Mouse (Mus musculus): ENCODE results near the gene Klhl29.

Klhl29 gene

GRCm38 (mm10) chr12:5192380-5192718 is 183.1 kb downstream of the Klhl29 start:
- TF ChIP-seq CTCF (conservative IDR thresholded peaks at IDR 0.05; ENCODE audit: low read length) (no peak), POU5F1 (IDR thresholded peaks at IDR 0.05; ENCODE audit: borderline replicate concordance, low read length) (no peak), NANOG (IDR thresholded peaks at IDR 0.05; ENCODE audit: borderline replicate concordance, low read length) (no peak)
- Histone ChIP-seq H3K36me3 (ENCODE audit: insufficient read depth, low read length) (no peaks in the 10 kb centered on the region), H3K27me3 (ENCODE audit: insufficient read depth, low read length) (peaks cover 48% of the 10 kb centered on the region), H3K4me1 (replicated peaks; ENCODE audit: low read depth, low read length) (peaks cover 40% of the 10 kb centered on the region), H3K9me3 (ENCODE audit: low read length) (no peaks in the 10 kb centered on the region), H3K4me3 (replicated peaks; ENCODE audit: low read length) (peak overlapping the region; percentile 35)

- TF ChIP-seq CTCF (conservative IDR thresholded peaks at IDR 0.05; ENCODE audit: low read length) (no peak), NANOG (IDR thresholded peaks at IDR 0.05; ENCODE audit: borderline replicate concordance, low read length) (no peak), POU5F1 (IDR thresholded peaks at IDR 0.05; ENCODE audit: borderline replicate concordance, low read length) (no peak)
- Histone ChIP-seq H3K4me3 (replicated peaks; ENCODE audit: low read length) (peak overlapping the region; percentile 35), H3K27me3 (ENCODE audit: insufficient read depth, low read length) (peaks cover 50% of the 10 kb centered on the region), H3K9me3 (ENCODE audit: low read length) (no peaks in the 10 kb centered on the region), H3K36me3 (ENCODE audit: insufficient read depth, low read length) (no peaks in the 10 kb centered on the region), H3K4me1 (replicated peaks; ENCODE audit: low read depth, low read length) (peaks cover 40% of the 10 kb centered on the region)
These were observed 183.7 kb downstream of the Klhl29 start for GRCm38 (mm10) chr12:5191628-5192379.

DNA sequence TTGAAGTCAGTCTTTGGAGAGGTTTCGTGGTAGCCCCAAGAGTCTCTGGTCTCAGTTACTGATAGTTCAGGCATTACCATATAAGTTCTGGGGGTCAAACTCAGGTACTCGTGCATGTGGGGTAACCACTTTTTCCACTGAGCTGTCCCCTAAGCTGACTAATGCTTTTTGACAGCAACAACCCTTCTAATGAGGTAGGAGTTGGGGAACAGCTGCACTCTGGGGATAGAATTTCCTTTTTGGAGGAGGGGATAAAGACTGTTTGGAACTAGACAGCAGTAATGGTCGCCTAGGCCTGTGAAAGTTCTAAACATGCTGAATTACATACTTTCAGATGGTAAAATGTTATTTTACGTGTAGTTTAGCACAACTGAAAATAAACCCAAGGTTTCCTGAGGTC is 184.3 kb downstream of the Klhl29 start:
- Histone ChIP-seq H3K4me3 (replicated peaks; ENCODE audit: low read length) (no peak overlapping the region), H3K36me3 (ENCODE audit: insufficient read depth, low read length) (no peaks in the 10 kb centered on the region), H3K4me1 (replicated peaks; ENCODE audit: low read depth, low read length) (peaks cover 40% of the 10 kb centered on the region), H3K27me3 (ENCODE audit: insufficient read depth, low read length) (peaks cover 55% of the 10 kb centered on the region), H3K9me3 (ENCODE audit: low read length) (no peaks in the 10 kb centered on the region)
- TF ChIP-seq NANOG (IDR thresholded peaks at IDR 0.05; ENCODE audit: borderline replicate concordance, low read length), result no peak
- no peak for TF ChIP-seq POU5F1 (IDR thresholded peaks at IDR 0.05; ENCODE audit: borderline replicate concordance, low read length)
- no peak for TF ChIP-seq CTCF (conservative IDR thresholded peaks at IDR 0.05; ENCODE audit: low read length)

- peaks cover 40% of the 10 kb centered on the region for H3K4me1 ChIP-seq (replicated peaks; ENCODE audit: low read depth, low read length)
- no peaks in the 10 kb centered on the region for H3K36me3 ChIP-seq (ENCODE audit: insufficient read depth, low read length)
- H3K4me3 ChIP-seq (replicated peaks; ENCODE audit: low read length), result no peak overlapping the region
- H3K9me3 ChIP-seq (ENCODE audit: low read length), result no peaks in the 10 kb centered on the region
- no peak for TF ChIP-seq NANOG (IDR thresholded peaks at IDR 0.05; ENCODE audit: borderline replicate concordance, low read length)
- TF ChIP-seq POU5F1 (IDR thresholded peaks at IDR 0.05; ENCODE audit: borderline replicate concordance, low read length), result no peak
- no peak for TF ChIP-seq CTCF (conservative IDR thresholded peaks at IDR 0.05; ENCODE audit: low read length)
- peaks cover 53% of the 10 kb centered on the region for H3K27me3 ChIP-seq (ENCODE audit: insufficient read depth, low read length)
These were observed 185.9 kb downstream of the Klhl29 start for GRCm38 (mm10) chr12:5189446-5190150.

DNA sequence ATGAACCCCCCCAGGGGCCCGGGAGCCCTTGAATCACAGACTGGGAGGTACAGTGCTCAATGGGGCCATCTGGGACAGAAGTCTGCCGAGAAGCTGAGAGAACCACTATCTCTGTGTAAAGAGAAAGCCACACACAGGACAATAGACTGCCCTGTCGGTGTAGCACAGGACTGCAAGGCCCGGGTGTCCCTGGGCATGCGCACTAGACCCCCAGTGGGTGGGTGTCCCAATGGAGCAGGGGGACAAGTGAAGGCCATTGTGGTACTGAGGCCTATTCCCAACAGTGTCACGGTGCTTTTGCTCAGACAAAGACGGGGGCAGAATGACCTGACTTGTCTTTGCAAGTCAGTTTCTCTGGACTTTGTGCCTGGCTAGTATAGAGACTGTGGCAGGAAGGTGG is 186.6 kb downstream of the Klhl29 start:
- TF ChIP-seq NANOG (IDR thresholded peaks at IDR 0.05; ENCODE audit: borderline replicate concordance, low read length) (no peak), POU5F1 (IDR thresholded peaks at IDR 0.05; ENCODE audit: borderline replicate concordance, low read length) (no peak), CTCF (conservative IDR thresholded peaks at IDR 0.05; ENCODE audit: low read length) (no peak)
- H3K27me3 ChIP-seq (ENCODE audit: insufficient read depth, low read length), result peaks cover 49% of the 10 kb centered on the region
- no peak overlapping the region for H3K4me3 ChIP-seq (replicated peaks; ENCODE audit: low read length)
- H3K36me3 ChIP-seq (ENCODE audit: insufficient read depth, low read length), result no peaks in the 10 kb centered on the region
- no peaks in the 10 kb centered on the region for H3K9me3 ChIP-seq (ENCODE audit: low read length)
- H3K4me1 ChIP-seq (replicated peaks; ENCODE audit: low read depth, low read length), result peaks cover 40% of the 10 kb centered on the region

GRCm38 (mm10) chr12:5187773-5188333 is 187.6 kb downstream of the Klhl29 start:
- Histone ChIP-seq H3K36me3 (ENCODE audit: insufficient read depth, low read length) (no peaks in the 10 kb centered on the region), H3K4me3 (replicated peaks; ENCODE audit: low read length) (no peak overlapping the region), H3K9me3 (ENCODE audit: low read length) (no peaks in the 10 kb centered on the region), H3K27me3 (ENCODE audit: insufficient read depth, low read length) (peaks cover 43% of the 10 kb centered on the region), H3K4me1 (replicated peaks; ENCODE audit: low read depth, low read length) (peaks cover 39% of the 10 kb centered on the region)
- TF ChIP-seq POU5F1 (IDR thresholded peaks at IDR 0.05; ENCODE audit: borderline replicate concordance, low read length), result no peak
- no peak for TF ChIP-seq NANOG (IDR thresholded peaks at IDR 0.05; ENCODE audit: borderline replicate concordance, low read length)
- no peak for TF ChIP-seq CTCF (conservative IDR thresholded peaks at IDR 0.05; ENCODE audit: low read length)

GRCm38 (mm10) chr12:5186645-5187044 is 188.8 kb downstream of the Klhl29 start:
- peaks cover 37% of the 10 kb centered on the region for H3K27me3 ChIP-seq (ENCODE audit: insufficient read depth, low read length)
- TF ChIP-seq CTCF (conservative IDR thresholded peaks at IDR 0.05; ENCODE audit: low read length) (no peak), POU5F1 (IDR thresholded peaks at IDR 0.05; ENCODE audit: borderline replicate concordance, low read length) (no peak), NANOG (IDR thresholded peaks at IDR 0.05; ENCODE audit: borderline replicate concordance, low read length) (no peak)

GRCm38 (mm10) chr12:5185603-5186002 is 189.9 kb downstream of the Klhl29 start:
- Histone ChIP-seq H3K4me3 (replicated peaks; ENCODE audit: low read length) (no peak overlapping the region), H3K27me3 (ENCODE audit: insufficient read depth, low read length) (peaks cover 33% of the 10 kb centered on the region), H3K4me1 (replicated peaks; ENCODE audit: low read depth, low read length) (peaks cover 18% of the 10 kb centered on the region), H3K9me3 (ENCODE audit: low read length) (no peaks in the 10 kb centered on the region), H3K36me3 (ENCODE audit: insufficient read depth, low read length) (no peaks in the 10 kb centered on the region)
- TF ChIP-seq CTCF (conservative IDR thresholded peaks at IDR 0.05; ENCODE audit: low read length), result no peak
- TF ChIP-seq POU5F1 (IDR thresholded peaks at IDR 0.05; ENCODE audit: borderline replicate concordance, low read length), result no peak
- TF ChIP-seq NANOG (IDR thresholded peaks at IDR 0.05; ENCODE audit: borderline replicate concordance, low read length), result no peak

More at GRCm38 (mm10) chr12:5186645-5187044, 188.8 kb downstream of the Klhl29 start:
- Histone ChIP-seq H3K4me1 (replicated peaks; ENCODE audit: low read depth, low read length) (peaks cover 27% of the 10 kb centered on the region), H3K9me3 (ENCODE audit: low read length) (no peaks in the 10 kb centered on the region), H3K36me3 (ENCODE audit: insufficient read depth, low read length) (no peaks in the 10 kb centered on the region), H3K4me3 (replicated peaks; ENCODE audit: low read length) (no peak overlapping the region)

Data from E14TG2a.4 (cell line).